Mouse (Mus musculus) ES-Bruce4 (cell line): ENCODE results near the gene Fgfr2. TPM values are rescaled to one million over a fixed set of nuclear protein-coding genes. Genes with fewer than 3 reads are reported as not detected.

Experiments
- H3K27ac ChIP-seq: 2 replicates; pipeline ENCODE4 v1.5.1; 2012; ENCODE audit warnings: low read length, inconsistent platforms; ENCODE audit not compliant: insufficient read depth
- H3K27me3 ChIP-seq: 2 replicates; pipeline ENCODE4 v1.6.1; 2012; ENCODE audit warnings: mild to moderate bottlenecking, low read length, inconsistent platforms; ENCODE audit not compliant: control insufficient read depth, poor library complexity, insufficient read depth, severe bottlenecking
- H3K36me3 ChIP-seq: 2 replicates; pipeline ENCODE4 v1.6.1; 2012; ENCODE audit warnings: inconsistent platforms, mild to moderate bottlenecking, low read length, moderate library complexity; ENCODE audit not compliant: control insufficient read depth, poor library complexity, insufficient read depth, severe bottlenecking
- H3K4me1 ChIP-seq: one replicate; pipeline ENCODE4 v1.8.1; 2011; ENCODE audit warnings: low read length; ENCODE audit not compliant: control insufficient read depth, insufficient read depth
- H3K4me3 ChIP-seq: 2 replicates; pipeline ENCODE4 v1.5.1; 2011; ENCODE audit warnings: low read depth, mild to moderate bottlenecking, low read length
- H3K9ac ChIP-seq: 2 replicates; pipeline ENCODE4 v1.6.1; 2012; ENCODE audit warnings: low read depth, mild to moderate bottlenecking, inconsistent platforms; ENCODE audit not compliant: poor library complexity, severe bottlenecking
- H3K9me3 ChIP-seq: replicated peaks from 2 replicates; pipeline ENCODE4 v1.6.1; 2012; ENCODE audit warnings: mild to moderate bottlenecking, low read length, inconsistent platforms; ENCODE audit not compliant: control insufficient read depth, poor library complexity, insufficient read depth, severe bottlenecking
- CTCF ChIP-seq: IDR thresholded peaks from one replicate; pipeline ENCODE4 v1.8.1; 2011; ENCODE audit warnings: low read depth, low read length
- EP300 ChIP-seq: IDR thresholded peaks from 2 replicates; pipeline ENCODE4 v1.6.1; 2011; ENCODE audit warnings: low read depth, low read length; ENCODE audit not compliant: insufficient read depth
- POLR2A ChIP-seq: IDR thresholded peaks from one replicate; pipeline ENCODE4 v1.8.1; 2011; ENCODE audit warnings: low read length; ENCODE audit not compliant: insufficient read depth
- polyA plus RNA-seq: library from polyadenylated mRNA; stranded (reverse); fragments of >200 nt; gene quantifications from 2 replicates; pipeline ENCODE4 v1.2.4, GENCODE M21; 2011; ENCODE audit warnings: low read depth; ENCODE audit not compliant: missing spikeins, insufficient read depth, insufficient read length

The Fgfr2 gene
- polyA plus RNA-seq, 1 experiment, result 34.8 TPM

DNA sequence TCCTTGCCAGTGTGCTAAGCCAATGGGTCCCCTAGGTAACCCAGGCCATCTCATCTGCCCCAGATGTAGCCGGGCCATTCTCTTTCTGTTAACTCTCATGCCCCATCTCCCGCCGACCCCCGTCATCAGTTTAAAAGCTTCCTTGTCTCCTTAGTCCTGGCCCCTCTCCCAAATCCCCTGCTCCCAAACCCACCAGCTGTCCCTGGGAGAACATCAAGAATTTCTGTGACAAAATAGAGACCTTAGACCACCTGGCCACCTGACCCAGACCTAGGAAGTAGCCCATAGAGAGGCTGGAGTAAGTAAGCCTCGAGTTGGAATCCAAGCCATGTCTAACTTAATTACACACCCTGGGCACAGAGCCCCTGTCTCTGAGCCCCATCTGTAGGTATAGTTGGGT, 232.9 kb downstream of the Fgfr2 start:
- Histone ChIP-seq H3K9me3 (no peaks in the 10 kb centered on the region; the same call in 1 of the 2 replicates), H3K27me3 (no peaks in the 10 kb centered on the region)
- no peak for TF ChIP-seq EP300
- TF ChIP-seq POLR2A, result no peak
- no peak for TF ChIP-seq CTCF

DNA sequence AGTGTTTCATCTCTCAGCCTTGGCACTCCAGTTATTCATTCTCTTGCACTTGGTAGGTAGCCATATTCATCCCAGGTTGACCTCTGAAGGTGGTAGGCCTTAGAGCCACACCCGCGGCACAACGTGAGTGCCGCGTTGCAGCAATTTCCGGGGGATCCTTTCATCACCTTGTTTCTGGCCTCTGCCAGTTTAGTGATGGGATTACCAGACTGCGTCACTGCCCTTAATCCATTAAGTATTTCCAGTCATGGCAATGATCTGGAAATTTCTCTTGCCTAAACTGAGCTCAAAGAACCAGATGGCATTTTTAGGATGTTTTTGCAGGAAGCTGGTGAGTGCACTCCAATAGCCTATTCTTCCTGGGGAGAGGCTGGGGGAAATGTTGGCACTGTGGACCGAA, 233.5 kb downstream of the Fgfr2 start:
- Histone ChIP-seq H3K27me3 (no peaks in the 10 kb centered on the region), H3K9me3 (no peaks in the 10 kb centered on the region; the same call in 1 of the 2 replicates), H3K27ac (no peak overlapping the region), H3K9ac (no peak overlapping the region), H3K4me3 (no peak overlapping the region), H3K4me1 (no peaks in the 10 kb centered on the region), H3K36me3 (no peaks in the 10 kb centered on the region)
- TF ChIP-seq POLR2A, result no peak
- no peak for TF ChIP-seq CTCF
- no peak for TF ChIP-seq EP300

More for the DNA sequence above, 232.9 kb downstream of the Fgfr2 start:
- Histone ChIP-seq H3K4me3 (no peak overlapping the region), H3K36me3 (no peaks in the 10 kb centered on the region), H3K27ac (no peak overlapping the region), H3K9ac (no peak overlapping the region), H3K4me1 (no peaks in the 10 kb centered on the region)

DNA sequence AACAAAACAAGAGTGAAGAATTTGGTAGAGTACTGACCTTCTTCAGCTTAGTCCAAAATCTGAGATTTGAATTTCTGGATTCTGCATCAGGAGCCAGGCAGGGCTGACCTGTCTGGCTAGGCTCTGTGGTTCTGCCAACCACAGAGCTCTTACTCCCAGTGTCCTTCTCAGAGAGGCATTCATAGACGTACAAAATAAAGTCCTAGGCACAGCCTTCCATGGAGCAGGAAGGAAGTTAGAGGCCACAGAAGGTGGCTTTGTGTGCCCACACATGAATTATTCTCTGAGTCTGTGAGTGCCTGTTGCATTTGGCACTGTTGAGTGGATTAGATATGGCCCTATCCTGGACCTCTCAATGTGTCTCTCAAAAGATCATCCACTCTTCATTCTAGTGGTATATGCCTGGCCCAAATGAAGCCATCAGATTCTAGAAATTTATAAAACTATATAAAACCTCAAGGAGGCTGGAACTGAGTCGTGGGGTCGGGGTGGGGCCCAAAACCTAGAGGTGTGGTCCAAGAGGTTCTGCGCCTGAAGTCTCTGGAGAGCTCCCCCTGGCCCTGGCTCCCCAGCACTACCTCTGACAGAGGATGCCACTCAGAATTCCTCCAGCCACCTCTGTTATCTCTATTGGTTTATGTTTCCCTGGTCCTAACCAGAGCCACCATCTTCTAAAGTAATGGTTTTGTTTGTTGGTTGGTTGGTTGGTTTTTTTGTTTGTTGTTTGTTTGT, 234.5 kb downstream of the Fgfr2 start:
- Histone ChIP-seq H3K27me3 (no peaks in the 10 kb centered on the region), H3K27ac (no peak overlapping the region), H3K4me1 (no peaks in the 10 kb centered on the region), H3K9me3 (no peaks in the 10 kb centered on the region; the same call in 1 of the 2 replicates), H3K36me3 (peaks cover 5% of the 10 kb centered on the region), H3K4me3 (no peak overlapping the region), H3K9ac (no peak overlapping the region)
- TF ChIP-seq CTCF, result no peak
- TF ChIP-seq EP300, result no peak
- TF ChIP-seq POLR2A, result no peak

DNA sequence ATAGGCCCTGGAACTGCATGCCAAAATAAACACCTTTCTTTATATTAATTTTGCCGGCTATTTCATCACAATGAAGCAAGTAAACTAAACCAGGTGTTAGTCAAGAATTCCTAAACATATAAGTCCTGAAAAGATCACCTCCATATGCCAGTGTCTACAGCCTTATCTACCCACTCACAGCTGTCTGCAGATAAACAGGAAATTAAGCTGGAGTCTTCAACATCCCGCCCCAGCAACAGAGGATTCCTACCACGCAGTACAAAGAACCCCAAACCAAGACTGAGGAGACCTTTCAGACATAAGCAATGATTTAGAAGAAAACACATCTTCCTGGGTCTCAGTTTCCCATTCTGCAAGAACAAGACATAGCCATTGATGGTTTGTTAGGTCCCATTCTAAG, 235.1 kb downstream of the Fgfr2 start:
- Histone ChIP-seq H3K27ac (no peak overlapping the region), H3K9me3 (no peaks in the 10 kb centered on the region; the same call in 1 of the 2 replicates), H3K9ac (no peak overlapping the region), H3K4me3 (no peak overlapping the region), H3K36me3 (peaks cover 11% of the 10 kb centered on the region), H3K27me3 (no peaks in the 10 kb centered on the region), H3K4me1 (no peaks in the 10 kb centered on the region)
- no peak for TF ChIP-seq POLR2A

DNA sequence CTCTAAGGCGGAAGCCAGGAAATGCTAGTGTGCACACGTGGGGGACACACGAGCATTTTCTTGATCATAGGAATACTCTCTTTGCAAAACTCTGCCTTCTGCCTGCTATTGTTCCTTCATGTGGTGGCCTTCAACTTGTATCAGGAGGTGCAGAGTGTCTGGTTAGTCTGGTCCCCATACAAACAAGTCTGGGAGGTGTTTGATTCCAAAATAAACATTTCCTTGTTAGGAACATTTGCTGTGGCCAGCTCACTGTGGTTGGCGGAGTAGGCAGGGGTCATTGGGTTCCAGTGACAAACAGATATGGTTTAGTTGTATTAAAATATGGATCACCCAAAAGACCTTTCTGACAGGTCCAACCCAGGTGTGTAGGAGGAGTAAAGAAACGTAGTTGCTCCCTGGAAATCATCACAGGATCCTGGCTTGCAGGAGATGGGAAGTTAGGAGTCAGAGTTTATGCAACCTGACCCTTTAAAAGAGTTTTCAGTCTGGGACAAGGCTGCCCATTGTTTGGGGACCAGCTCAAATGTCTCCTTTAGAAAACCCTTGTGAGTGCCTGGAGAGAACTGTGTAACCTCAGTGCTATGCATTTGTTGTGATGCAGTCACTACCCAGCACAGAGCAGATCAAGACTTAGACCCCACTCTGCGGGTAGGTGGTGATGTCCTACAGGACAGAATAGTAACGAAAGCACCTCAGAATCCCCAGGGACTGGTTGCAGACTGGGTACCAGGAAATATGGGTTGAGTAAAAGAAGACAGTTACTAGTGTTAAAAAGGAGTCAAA, 235.9 kb downstream of the Fgfr2 start:
- Histone ChIP-seq H3K4me1 (no peaks in the 10 kb centered on the region), H3K36me3 (peaks cover 16% of the 10 kb centered on the region), H3K9ac (no peak overlapping the region), H3K9me3 (no peaks in the 10 kb centered on the region; the same call in 1 of the 2 replicates), H3K4me3 (no peak overlapping the region), H3K27ac (no peak overlapping the region), H3K27me3 (no peaks in the 10 kb centered on the region)
- TF ChIP-seq EP300, result no peak
- no peak for TF ChIP-seq CTCF
- no peak for TF ChIP-seq POLR2A

DNA sequence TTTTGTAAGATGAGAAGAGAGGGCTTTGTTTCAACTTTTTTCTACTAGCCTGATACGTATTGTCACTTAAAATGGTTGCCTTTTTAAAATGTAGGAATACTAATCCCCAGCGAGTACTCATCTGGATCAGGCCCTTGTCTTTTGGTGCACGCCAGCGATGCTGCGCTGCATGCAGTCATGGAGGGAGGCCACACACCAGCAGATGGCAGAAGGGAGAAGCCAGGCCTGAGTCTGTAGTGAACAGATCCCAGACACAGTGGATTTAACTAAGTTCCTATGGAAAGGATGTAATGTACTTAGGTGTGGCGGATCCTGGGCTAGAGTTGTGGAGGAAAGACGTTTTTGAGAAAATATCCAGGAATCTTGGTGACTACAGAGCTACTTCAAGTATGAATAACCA, 239.1 kb downstream of the Fgfr2 start:
- Histone ChIP-seq H3K27ac (no peak overlapping the region), H3K27me3 (no peaks in the 10 kb centered on the region), H3K4me3 (no peak overlapping the region), H3K9ac (no peak overlapping the region), H3K4me1 (no peaks in the 10 kb centered on the region), H3K9me3 (no peaks in the 10 kb centered on the region; the same call in 1 of the 2 replicates), H3K36me3 (peaks cover 23% of the 10 kb centered on the region)
- TF ChIP-seq CTCF (peak; percentile 27), POLR2A (no peak), EP300 (no peak)
